Mouse (Mus musculus) lung, postnatal 10 days (tissue): Measurements from ENCODE around the gene Ccdc124.
A peak's percentile ranks its signal among the peaks of the same experiment; 100 is the strongest.
"Not testable (repeated sequence)": the region's sequence is repeated elsewhere in the genome, so short reads cannot be mapped to it uniquely, and the experiment has no call there.

Experiments used
- DNase-seq: peaks from one replicate; pipeline ENCODE4 v3.0.0; 2021

The Ccdc124 gene

GRCm38 (mm10) chr8:70843941-70844340, 29.8 kb downstream of the Ccdc124 start:
- DNase-seq, result no peak

- no peak for DNase-seq
Measured at GRCm38 (mm10) chr8:70843214-70843773, 30.4 kb downstream of the Ccdc124 start.

- no peak for DNase-seq
Measured at GRCm38 (mm10) chr8:70842484-70842883, 31.3 kb downstream of the Ccdc124 start.

GRCm38 (mm10) chr8:70841147-70842072, 32.3 kb downstream of the Ccdc124 start:
- DNase-seq, result peak; percentile 93

- DNase-seq, result no peak
Measured at GRCm38 (mm10) chr8:70840590-70840989, 33.1 kb downstream of the Ccdc124 start.

- DNase-seq, result peak; percentile 100
Measured at GRCm38 (mm10) chr8:70839408-70840351, 34.1 kb downstream of the Ccdc124 start, which contains the start of gene Arrdc2. TSS of gene Arrdc2 (minus strand) at chr8:70839720.

GRCm38 (mm10) chr8:70838654-70839407, 34.9 kb downstream of the Ccdc124 start:
- peak; percentile 30 for DNase-seq

- no peak for DNase-seq
Measured at GRCm38 (mm10) chr8:70836666-70837065, 37.1 kb downstream of the Ccdc124 start.

- no peak for DNase-seq
Measured at GRCm38 (mm10) chr8:70834071-70834470, 39.7 kb downstream of the Ccdc124 start.

- DNase-seq, result peak; percentile 68
Measured at GRCm38 (mm10) chr8:70833520-70833919, 40.2 kb downstream of the Ccdc124 start.

GRCm38 (mm10) chr8:70833018-70833482, 40.7 kb downstream of the Ccdc124 start:
- DNase-seq, result peak; percentile 73

GRCm38 (mm10) chr8:70832371-70832770, 41.4 kb downstream of the Ccdc124 start:
- no peak for DNase-seq

- DNase-seq, result no peak
Measured at GRCm38 (mm10) chr8:70831517-70831916, 42.2 kb downstream of the Ccdc124 start.

- DNase-seq, result no peak
Measured at GRCm38 (mm10) chr8:70827796-70828195, 45.9 kb downstream of the Ccdc124 start.

- DNase-seq, result no peak
Measured at GRCm38 (mm10) chr8:70827010-70827409, 46.7 kb downstream of the Ccdc124 start.

GRCm38 (mm10) chr8:70825816-70826215, 47.9 kb downstream of the Ccdc124 start:
- no peak for DNase-seq

GRCm38 (mm10) chr8:70823802-70824201, 49.9 kb downstream of the Ccdc124 start:
- DNase-seq, result no peak

GRCm38 (mm10) chr8:70822594-70822993, 51.1 kb downstream of the Ccdc124 start:
- not testable (repeated sequence) for DNase-seq

- DNase-seq, result no peak
Measured at GRCm38 (mm10) chr8:70821992-70822391, 51.7 kb downstream of the Ccdc124 start.

- peak; percentile 80 for DNase-seq
Measured at GRCm38 (mm10) chr8:70821399-70821962, 52.3 kb downstream of the Ccdc124 start.

GRCm38 (mm10) chr8:70820101-70820935, 53.4 kb downstream of the Ccdc124 start:
- DNase-seq, result peak; percentile 96
